Mouse (Mus musculus) neural tube, embryonic 10.5 days (tissue): ENCODE results near the gene Dld.

Source experiments
- DNase-seq: peaks from one replicate; pipeline ENCODE4 v3.0.0-alpha.2; 2017; ENCODE audit warnings: low spot score; ENCODE audit errors: extremely low spot score

Gene Dld

DNA sequence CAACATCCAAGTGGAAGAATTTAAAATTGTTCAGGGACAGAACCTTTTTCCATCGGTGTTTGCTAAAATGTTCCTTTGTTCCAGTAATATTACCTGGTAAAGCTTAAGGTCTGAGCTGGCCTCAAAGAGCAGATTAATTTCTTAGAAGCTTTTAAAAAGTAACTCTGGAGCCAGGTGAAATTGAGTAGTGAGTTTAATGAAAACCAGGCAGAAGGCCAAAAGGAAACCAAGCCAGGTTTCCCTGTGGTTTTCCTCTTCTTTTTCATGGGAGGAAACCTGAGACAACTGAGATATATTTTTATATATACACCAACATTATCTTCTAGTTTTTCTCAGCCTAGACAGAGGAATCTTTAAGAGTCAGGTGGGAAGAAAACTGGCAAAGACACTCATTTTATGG, 29.7 kb downstream of the Dld start:
- DNase-seq: no peak

DNA sequence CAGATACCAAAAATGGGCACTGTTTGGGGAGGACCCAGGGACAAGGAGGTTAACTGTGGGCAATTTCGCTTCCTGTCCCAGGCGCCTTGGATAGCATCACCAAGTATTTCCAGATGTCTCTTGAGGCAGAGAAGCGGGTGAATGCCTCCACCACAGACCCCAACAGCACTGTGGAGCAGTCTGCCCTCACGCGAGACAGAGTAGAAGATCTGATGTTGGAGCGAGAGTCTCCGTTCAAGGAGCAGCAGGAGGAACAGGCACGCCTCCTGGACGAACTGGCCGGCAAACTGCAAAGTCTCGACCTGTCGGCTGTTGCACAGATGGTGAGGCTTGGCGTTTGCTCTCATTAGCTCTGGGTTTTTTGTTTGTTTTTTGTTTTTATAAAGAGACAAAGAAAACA, 30.4 kb downstream of the Dld start:
- DNase-seq: peak; percentile 30

DNA sequence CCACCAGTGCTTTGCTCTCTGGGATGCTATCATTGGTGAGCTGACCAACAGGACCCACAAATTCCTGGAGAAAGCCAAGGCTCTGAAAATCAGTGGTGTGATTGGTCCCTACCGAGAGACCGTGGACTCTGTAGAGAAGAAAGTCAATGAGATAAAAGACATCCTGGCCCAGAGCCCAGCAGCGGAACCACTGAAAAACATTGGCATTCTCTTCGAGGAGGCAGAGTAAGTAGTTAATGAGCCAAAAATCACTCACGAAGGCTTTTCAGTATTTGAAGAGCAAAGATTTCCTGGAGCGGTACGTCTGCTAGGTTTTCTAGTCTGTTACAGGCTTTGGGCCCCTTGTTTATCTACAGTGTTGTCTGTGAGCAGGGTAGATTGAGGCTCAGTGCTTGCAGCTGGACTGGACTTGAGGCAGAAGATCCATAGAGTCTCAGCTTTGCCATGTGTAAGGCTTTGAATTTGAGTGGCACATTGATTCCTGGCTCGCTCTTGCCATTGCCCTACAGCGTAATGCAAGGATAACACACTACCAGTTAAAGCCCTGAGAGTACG, 32.8 kb downstream of the Dld start:
- DNase-seq: no peak

DNA sequence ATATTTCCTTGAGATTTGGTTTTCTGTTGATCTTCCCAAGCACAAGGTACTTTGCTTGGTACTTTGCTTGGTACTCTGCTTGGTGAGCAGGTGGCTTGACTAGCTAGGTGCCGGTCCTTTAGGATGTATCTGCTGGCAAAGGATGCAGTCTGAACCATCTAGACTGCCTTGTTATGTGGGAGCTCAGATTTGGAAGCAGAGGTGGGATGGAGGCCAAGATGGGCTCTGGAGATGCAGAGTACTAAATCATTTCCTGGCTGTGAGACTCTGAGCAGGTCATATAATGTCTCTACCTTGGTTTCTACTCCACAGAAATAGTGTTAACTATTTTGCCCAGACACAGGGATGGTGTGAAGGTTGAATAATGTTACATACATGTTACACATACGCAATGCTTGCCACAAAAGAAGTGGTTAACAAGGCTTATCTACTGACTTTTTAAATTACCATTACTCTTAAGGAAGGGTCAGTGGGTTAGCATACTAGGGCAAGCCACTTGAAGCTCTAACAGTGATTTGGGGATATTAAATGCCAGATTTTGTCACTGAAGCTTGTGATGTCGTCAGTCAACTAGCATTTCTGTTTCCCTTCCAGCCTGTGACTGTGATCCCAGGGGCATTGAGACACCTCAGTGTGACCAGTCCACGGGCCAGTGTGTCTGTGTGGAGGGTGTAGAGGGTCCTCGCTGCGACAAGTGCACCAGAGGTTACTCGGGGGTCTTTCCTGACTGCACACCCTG, 33.4 kb downstream of the Dld start:
- DNase-seq: no peak

DNA sequence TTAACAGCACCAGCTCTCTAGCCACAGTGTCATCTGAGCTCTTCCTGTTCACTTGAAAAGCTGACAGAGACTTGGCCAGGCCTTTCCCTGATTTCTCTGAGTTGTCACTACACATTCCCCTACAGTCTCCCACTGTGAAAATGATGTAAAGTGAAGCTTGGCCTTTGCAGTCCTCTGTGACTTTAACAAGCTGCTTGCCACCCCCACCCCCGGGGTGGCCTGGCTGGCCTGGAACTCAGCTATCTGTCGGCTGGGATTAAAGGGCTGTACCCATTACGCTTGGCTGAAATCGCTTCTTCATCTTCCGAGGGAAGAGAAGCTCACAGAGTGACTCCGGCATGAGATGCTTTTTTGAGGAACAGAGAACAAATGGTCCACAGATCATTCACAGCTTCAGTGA, 35.3 kb downstream of the Dld start:
- DNase-seq: no peak

DNA sequence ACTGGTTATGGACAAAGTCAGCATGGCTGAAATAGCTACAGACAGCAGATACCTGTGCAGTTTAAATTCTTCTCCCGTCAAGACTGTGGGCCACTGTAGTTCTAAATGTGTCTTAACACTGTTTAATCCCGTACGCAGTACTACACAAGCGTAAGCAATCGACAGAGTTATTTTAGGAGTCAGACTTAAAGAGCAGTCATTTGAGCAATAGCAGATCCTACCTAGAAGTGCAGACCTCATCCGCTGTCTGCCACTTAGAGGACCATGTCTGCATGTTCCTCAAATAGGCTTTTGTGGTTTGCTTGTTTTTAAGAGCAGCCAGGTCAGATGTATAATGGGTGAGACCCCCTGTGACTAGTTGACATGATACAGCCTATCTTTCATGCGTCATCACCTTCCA, 36.9 kb downstream of the Dld start:
- DNase-seq: no peak

DNA sequence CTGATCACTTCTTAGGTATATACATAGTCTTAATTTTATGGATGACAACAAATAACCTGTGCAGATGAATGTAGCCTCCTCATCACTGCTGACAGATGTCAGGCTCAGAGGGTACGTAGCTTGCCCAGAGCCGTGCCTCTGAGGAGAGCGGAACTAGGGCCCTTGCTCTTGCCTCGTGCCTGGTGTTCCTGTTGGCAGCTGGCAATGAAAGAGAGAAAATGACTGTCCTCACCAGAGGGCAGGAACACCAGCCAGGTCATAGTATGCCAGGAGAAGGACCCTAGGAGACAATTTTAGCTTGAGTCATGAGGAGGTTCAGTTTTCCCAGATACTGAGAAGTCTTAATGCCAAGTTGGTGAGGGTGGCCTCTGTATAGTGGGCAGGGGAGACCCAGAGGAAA, 38.1 kb downstream of the Dld start:
- no peak for DNase-seq

DNA sequence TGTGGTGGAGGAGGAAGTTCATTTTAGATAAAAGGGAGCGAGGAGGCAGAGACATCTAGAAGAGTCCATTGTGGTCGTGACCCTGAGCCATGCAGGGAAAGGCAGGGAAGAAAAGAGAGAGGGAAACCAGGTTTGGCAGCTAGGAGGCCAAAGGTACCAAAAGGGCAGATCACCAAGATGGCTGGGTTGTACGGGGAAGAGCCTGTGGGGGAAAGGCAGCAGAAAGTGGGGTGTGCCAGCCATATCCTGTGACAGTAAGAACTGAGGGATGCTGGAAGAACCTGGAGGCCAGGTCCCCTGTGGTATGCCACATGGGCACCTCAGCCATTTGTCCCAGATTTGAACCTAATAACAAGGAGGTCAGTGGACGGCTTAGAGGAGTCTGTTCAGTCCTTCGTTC, 39.0 kb downstream of the Dld start:
- DNase-seq: no peak

DNA sequence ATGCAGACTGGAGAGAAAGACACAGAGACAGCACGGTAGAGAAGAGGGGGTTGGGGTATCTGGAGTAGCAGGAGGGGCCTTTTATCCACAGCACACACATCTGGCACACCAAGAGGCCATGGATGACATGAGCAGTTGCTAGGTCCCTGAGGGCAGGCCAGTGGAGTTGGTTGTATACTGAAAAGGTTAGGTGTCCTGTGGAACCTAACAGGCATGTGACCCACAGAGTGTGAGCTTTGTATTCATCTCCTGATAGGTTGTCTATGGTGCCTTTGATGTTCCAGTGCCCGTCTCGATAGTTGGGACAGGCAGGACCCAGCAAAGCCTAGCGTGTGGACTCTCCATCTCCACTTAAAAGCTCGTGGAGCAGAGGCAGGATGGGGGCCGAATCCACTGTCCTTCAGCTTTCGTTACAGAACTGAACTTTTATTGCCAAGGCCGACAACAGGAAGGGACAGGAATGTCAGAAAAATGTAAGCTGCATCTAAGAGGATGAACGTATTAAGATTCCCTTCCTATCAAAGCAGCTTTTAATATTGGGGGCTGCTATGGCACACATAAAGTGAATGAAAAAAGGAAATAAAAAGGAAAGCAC, 39.5 kb downstream of the Dld start:
- no peak for DNase-seq

DNA sequence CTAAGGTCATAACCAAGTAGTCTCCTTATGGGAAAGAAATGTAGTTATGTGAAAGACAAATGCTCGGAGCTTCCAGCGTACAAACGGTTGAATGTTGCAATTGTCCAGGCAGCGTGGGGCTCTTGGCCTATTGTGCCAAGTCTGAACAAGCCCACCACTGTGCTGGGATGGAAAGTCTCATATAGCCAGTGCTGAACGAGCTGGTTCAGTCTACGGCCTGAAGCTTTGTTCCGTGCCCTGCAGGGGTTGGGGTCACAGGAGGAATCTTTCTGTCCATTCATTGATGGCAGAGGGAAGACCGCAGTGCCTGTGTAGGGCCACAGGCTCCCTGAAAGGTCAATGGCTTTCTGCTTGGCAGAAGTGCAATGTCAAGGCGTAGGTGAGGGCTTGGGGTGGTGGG, 40.6 kb downstream of the Dld start:
- peak; percentile 20 for DNase-seq

DNA sequence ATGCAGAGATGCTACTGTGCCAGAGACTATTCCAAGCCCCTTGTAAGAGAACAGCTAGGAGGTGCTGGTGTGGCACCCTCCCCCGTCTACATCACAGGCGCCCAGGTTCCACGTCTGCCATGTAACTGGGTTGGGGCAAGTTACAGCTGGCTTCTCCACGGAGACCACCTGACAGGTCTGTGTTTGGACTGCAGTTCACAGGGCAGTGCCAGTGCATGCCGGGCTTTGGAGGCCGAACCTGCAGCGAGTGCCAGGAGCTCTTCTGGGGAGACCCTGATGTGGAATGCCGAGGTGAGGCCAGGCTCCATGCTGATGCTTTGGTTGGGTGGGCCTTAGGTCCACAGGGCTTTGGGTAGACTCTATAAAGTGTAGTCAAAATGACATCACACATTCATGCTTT, 43.5 kb downstream of the Dld start:
- no peak for DNase-seq

DNA sequence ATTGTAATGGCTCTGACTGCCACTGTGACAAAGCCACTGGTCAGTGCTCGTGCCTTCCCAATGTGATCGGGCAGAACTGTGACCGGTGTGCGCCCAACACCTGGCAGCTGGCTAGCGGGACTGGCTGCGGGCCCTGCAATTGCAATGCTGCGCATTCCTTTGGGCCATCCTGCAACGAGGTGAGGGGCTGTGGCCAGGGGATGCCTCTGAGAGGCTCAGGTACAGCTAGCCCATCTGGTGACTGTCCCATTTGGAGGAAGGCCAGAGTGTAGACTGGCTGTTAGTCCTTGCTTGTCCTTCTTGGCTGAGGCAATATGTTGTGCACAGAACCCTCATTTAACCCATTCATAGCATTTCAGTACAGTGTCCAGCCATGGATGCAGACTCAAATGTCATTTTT, 44.2 kb downstream of the Dld start:
- DNase-seq: no peak

DNA sequence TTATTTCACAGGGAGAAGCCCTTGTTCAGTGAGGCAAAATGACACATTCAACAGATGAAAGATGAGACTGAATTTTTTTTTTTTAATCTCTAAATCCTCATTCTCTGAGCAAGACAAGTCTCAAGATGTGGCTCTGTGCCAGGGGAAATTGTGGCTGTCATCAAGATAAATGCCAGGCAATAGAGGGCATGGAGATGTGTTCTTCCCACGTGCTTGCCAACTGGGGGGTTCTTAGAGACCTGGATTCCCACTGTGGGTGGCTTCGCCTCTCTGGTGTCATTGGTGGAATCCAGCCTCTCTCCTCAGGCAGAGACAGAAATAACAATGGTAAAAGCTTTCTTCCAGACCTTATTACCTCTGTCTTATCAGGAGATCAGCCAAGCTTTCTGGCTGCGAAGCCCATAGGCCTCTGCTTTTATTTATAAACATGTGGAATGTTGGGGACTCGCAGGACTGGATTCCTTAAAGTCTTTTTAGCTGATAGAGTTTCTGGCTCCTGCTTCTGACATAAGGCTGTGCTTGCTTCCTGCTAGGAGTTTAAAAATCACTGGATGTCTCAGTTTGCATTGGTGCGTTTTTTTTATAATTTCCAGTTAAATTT, 45.1 kb downstream of the Dld start:
- no peak for DNase-seq

DNA sequence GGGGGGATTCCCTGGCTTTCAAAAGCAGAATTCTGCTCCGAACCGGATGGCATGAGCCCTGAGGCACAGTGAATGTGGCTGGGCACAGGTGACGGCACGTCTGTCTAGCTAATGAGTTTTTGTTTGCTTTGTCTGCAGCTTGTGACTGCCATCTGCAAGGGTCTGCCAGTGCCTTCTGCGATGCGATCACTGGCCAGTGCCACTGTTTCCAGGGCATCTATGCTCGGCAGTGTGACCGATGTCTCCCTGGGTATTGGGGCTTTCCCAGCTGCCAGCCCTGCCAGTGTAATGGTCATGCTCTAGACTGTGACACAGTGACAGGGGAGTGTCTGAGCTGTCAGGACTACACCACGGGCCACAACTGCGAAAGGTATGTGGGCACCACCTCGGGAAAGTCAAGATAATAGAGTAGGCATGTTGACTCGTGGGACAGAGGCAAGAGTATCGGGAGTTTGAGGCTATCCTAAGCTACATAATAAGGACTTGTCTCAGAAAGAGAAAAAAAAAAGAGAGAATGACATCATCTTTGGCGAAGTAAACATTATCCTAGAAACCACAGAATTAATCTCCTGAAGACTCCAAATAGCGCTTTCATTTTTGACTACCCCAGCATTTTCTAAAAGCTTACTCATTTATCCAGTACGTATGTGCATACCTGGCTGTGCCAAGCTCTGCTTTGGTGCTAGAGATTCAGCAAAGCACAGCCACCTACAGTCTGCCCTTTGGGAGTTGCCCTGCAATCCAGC, 48.3 kb downstream of the Dld start:
- DNase-seq: no peak

DNA sequence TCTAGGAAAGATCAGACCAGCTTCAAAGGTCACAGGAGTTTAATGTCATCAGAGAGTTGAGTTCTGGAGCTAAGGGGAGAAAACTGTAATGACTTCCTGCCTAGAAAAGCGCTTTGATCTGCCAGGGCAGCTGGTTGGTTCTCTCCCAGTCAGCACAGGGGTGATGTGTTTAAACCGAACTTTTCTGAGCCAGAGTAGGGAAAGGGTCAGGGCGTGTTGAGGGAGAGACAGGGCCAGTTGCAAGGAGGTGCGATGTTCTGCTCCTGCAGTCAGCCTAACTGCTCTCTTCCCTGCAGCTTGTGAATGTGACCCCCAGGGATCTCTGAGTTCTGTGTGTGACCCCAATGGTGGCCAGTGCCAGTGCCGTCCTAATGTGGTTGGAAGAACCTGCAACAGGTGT, 49.0 kb downstream of the Dld start:
- DNase-seq: no peak

DNA sequence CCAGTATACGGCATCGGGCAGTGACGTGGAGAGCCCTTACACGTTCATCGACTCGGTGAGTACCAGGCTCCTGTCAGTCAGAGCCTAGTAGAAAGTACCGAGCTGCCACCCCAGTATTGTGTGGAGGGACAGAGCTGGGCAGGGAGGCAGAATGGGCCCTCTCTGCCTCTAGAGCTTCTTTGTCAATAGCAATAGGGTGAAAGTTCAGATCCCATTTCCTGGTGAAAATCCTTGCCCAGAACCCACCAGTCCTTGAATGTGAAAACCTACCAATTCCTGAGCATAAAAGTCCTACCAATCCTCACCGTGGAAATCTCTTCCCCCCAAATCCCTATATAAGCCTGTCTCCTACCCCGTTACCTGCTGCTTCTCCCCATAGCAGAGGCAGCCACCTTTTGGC, 51.0 kb downstream of the Dld start:
- no peak for DNase-seq

DNA sequence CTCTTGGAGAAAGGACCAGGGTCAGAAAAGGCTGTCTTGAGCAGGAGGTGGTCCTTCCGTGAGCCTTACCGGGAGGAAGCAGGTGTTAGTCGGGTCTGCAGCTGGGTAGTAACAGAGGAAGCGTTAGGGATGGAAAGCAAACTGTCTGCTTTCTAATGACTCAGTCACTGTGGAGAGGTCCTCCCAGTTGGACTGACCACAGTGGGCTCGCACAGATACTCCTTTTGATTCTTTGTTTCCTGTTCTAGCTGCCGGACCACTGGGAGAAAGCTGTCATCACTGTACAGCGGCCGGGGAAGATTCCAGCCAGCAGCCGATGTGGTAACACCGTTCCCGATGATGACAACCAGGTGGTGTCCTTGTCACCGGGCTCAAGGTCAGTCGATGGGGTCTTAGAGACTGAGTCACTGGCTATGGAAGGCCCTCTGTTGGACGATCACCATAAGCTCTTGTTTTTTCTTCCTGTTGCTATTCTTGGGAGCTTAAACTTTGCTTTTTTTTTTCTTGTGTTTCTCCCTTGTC, 51.5 kb downstream of the Dld start:
- DNase-seq: no peak

DNA sequence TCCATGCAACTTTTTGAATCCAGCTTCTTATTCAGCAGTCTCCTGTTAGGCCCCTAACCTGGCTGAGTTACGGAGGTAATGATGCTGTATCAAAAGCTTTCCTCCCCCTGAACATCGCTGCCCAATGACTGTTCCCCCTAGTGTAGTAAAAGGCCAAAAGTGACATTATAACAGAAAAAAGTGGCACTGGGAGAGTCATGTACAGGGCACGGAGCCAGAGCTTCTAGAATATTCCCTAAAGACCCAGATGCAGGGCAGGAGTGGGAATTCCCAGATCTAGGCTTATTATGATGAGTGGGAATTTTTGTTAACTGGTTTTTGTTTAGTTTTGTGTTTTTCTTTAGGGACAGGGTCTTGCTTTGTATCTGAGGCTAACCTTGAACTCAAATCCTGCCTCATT, 52.1 kb downstream of the Dld start:
- no peak for DNase-seq

DNA sequence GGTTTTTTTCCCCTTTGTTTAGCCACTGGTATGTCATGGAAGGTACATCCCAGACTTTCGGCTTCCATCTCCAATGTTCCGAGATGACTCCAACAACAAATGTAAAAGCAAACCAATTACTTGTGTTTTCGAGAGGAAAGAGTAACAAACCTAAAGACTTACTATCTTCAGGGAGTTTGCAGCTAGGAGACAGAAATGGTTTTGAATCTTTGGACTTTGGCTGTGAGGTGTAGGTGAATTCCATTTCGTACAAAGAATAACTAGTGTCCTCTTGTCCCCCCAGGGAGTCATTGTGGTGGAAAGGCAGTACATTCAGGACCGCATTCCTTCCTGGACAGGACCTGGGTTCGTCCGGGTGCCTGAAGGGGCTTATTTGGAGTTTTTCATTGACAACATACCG, 52.7 kb downstream of the Dld start:
- DNase-seq: no peak

DNA sequence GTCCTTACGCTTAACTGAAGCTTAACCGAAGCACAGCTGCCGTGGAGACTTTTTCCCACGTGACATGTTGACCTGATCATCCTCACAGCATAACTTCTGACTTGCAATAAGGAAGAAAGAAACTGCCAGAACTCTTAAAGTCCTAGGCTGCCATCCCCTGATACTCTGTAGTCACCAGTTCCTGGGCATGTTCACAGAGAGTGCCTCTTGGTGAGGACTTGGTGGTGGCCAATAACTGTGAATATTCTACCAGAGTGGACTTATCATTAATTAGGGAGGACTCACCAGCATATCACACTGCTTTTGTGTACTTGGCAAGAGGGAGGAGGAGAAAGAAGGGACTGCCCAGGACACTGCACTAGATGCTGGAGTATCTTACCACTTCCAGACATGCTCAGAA, 53.1 kb downstream of the Dld start:
- DNase-seq: no peak

DNA sequence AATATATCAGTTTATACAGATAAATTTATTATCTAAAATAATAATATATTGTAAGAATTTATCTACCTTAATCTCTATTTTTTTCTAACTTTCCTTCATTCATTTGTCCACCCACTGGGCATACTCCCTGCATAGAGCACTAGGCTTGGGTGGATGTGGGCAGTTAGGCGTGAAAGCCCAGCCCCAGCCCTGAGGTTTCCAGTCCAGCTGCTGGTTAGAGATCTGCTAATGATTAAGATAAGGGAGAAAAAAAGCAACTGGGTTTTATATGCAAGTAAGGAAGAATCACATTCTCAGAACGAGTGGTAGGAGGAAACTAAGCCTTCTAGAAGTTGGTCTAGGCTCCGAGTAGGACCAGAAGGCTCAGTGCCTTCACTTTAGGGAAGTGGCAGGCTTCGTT, 55.2 kb downstream of the Dld start:
- no peak for DNase-seq

DNA sequence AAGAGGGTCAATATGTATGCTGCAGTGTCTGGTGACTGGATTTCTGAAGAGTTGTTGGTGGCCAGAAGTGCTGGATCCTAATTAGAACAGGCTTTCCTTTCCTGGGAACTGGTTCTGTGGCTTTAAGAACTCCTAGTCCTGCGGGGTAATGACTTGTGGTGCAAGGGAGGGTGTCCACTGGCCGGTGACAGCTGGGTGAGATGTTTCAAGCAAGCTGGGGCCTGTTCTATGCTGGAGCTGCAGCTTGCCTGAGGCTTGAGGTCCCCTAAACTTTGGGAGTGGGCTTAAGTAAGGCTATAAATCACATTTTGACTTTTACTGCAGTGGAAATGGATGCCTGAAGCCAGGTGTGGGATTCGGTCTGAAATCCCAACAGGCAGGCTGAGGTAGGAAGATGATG, 55.7 kb downstream of the Dld start:
- no peak for DNase-seq
